Mouse (Mus musculus): ENCODE data around the gene Rmnd5b.

- TF ChIP-seq CTCF (IDR thresholded peaks at IDR 0.05; ENCODE audit: low read depth) (no peak), EP300 (IDR thresholded peaks at IDR 0.05; ENCODE audit: low read depth) (peak; percentile 72; the same call in 1 of the 2 replicates)
Measured at GRCm38 (mm10) chr11:51606447-51607095, 29.1 kb downstream of the Rmnd5b start, which contains the start of gene Hnrnpab.
